Mouse (Mus musculus) heart, postnatal 0 days (tissue): Measurements from ENCODE around the gene Pfkl. TPM values are rescaled to one million over a fixed set of nuclear protein-coding genes. Genes with fewer than 3 reads are reported as not detected.

Experiments used
- ATAC-seq: fragments of 200-750 bp; cut with Nextera tagmentation; 2 replicates; pipeline ENCODE4 v1.8.0; 2017; ENCODE audit warnings: low read depth, moderate number of reproducible peaks, moderate library complexity; ENCODE audit not compliant: insufficient read depth
- DNase-seq: peaks from one replicate; pipeline ENCODE4 v3.0.0-alpha.2; 2016; ENCODE audit warnings: low spot score
- H3K27ac ChIP-seq: fragments of 300-500 bp; sonication (generic); 2 replicates; pipeline ENCODE4 v1.5.1; 2014; ENCODE audit warnings: low read depth, mild to moderate bottlenecking
- H3K27me3 ChIP-seq: fragments of 300-500 bp; sonication (generic); 2 replicates; pipeline ENCODE4 v1.6.1; 2014; ENCODE audit warnings: low read length, mixed read lengths; ENCODE audit not compliant: control insufficient read depth, insufficient read depth
- H3K36me3 ChIP-seq: fragments of 300-500 bp; sonication (generic); replicated peaks from 2 replicates; pipeline ENCODE4 v1.6.1; 2014; ENCODE audit warnings: low read length, mixed read lengths; ENCODE audit not compliant: control insufficient read depth, insufficient read depth
- H3K4me1 ChIP-seq: fragments of 300-500 bp; sonication (generic); 2 replicates; pipeline ENCODE4 v1.6.1; 2014; ENCODE audit warnings: antibody characterized with exemption; ENCODE audit not compliant: control insufficient read depth, insufficient read depth
- H3K4me2 ChIP-seq: fragments of 300-500 bp; sonication (generic); 2 replicates; pipeline ENCODE4 v1.6.1; 2014; ENCODE audit warnings: low read depth, mild to moderate bottlenecking, low read length, moderate library complexity
- H3K4me3 ChIP-seq: fragments of 300-500 bp; sonication (generic); 2 replicates; pipeline ENCODE4 v1.5.1; 2014; ENCODE audit warnings: low read depth, low read length
- H3K9ac ChIP-seq: fragments of 300-500 bp; sonication (generic); replicated peaks from 2 replicates; pipeline ENCODE4 v1.6.1; 2014; ENCODE audit warnings: low read depth, low read length, mixed read lengths
- H3K9me3 ChIP-seq: fragments of 300-500 bp; sonication (generic); replicated peaks from 2 replicates; pipeline ENCODE4 v1.6.1; 2016; ENCODE audit warnings: low read length; ENCODE audit not compliant: control insufficient read depth
- CTCF ChIP-seq: IDR thresholded peaks from 2 replicates; pipeline ENCODE4 v1.5.1; 2016; ENCODE audit warnings: antibody characterized with exemption, control low read depth, low read depth
- EP300 ChIP-seq: IDR thresholded peaks from 2 replicates; pipeline ENCODE4 v1.6.1; 2016; ENCODE audit warnings: antibody characterized with exemption, low read depth
- WGBS: fragments of 180-500 bp; shearing (Covaris S2); extraction: QIAGEN DNeasy Blood & Tissue Kit; methylation state at CpG from one replicate; pipeline ENCODE4 v1.1.7; 2014; 5-methylcytosine and 5-hydroxymethylcytosine counted together
- polyA plus RNA-seq: library from polyadenylated mRNA; unstranded; fragments of >200 nt; fragmentation: Nextera tagmentation; extraction: Ambion mirVana; gene quantifications from 2 replicates; pipeline ENCODE4 v1.2.1, GENCODE M21; 2015
- total RNA-seq: library from RNA; depleted of rRNA; stranded (reverse); fragments of >200 nt; gene quantifications from 2 replicates; pipeline ENCODE4 v1.2.3, GENCODE M21; 2014; ENCODE audit warnings: low replicate concordance

Gene Pfkl
- total and polyA plus RNA-seq, 2 experiments from 2014 or later: 68.9 to 353 TPM

DNA sequence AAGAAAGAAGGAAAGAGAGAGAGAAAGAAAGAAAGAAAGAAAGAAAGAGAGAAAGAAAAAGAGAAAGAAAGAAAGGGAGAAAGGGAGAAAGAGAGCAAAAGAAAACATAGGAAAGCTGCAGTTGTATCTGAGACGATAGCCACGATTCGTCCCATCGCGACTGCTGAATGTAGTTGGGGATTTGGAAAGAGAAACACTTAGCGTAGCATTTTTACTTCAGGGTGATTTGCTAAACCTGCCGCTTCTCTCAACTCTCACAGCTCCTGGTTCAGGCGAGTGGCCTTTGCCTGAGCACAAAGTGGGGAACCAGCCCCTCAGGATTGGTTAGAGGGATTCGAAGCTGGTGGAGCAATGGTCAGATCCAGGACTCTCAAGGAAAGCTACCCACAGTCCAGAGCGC is 452 bp upstream of the Pfkl start:
- ATAC-seq: no peak
- Histone ChIP-seq H3K27ac (peak overlapping the region; percentile 5; the same call in 1 of the 2 replicates), H3K36me3 (0 out of 2 replicates have a peak, but pooled peaks cover 4% of the 10 kb centered on the region), H3K4me2 (peak overlapping the region; percentile 89), H3K4me1 (peaks cover 26% of the 10 kb centered on the region), H3K9ac (no peak overlapping the region), H3K27me3 (no peaks in the 10 kb centered on the region), H3K9me3 (0 out of 2 replicates have a peak, but pooled peaks cover 6% of the 10 kb centered on the region), H3K4me3 (peak overlapping the region; percentile 68)
- no peak for DNase-seq
- 10% methylated on average over 10 of the region's 10 CpGs for WGBS
- TF ChIP-seq EP300: no peak
- no peak for TF ChIP-seq CTCF

DNA sequence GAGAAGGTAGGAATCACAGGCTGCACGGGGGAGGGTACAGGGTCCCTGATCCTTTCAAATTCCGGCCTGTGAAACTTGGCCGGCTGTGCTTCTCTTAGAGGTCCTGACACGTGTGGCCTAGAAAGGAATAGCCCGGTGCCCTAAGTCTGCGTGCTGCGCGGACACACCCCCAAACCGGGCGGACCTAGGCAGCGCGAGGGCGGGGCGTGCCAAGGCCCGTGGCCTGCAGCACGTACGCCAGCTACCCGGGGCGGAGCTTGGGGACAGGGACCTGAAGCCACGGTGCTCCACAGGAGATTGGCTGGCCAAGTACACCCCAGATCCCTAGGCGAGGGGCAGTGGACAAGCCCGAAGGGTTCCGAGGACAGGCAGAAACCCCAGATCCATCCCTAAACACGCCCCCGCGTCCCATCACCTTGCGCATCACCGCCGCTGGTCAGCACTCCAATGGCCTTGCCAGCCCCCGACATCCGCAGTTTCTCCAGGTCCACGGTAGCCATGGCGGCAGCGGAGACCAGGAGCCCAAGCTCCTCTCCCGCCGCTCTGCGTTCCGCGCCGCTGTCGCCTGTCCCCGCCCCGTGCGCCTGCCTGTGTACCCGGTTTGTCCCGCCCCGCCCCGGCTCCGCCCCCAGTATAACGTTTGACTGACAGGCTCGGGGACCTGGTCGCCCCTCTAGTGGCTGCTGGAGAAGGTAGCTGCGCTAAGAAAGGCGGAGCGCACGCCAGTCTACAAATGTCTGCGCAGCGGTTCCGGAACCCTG is 519 bp downstream of the Pfkl start:
- peak; percentile 96 for ATAC-seq
- Histone ChIP-seq H3K4me1 (peaks cover 26% of the 10 kb centered on the region), H3K36me3 (0 out of 2 replicates have a peak, but pooled peaks cover 9% of the 10 kb centered on the region), H3K27me3 (no peaks in the 10 kb centered on the region), H3K9me3 (no peaks in the 10 kb centered on the region), H3K4me2 (peak overlapping the region; percentile 89), H3K27ac (peak overlapping the region; percentile 93), H3K4me3 (peak overlapping the region; percentile 68), H3K9ac (peak overlapping the region; percentile 62)
- TF ChIP-seq CTCF (peak; percentile 74), EP300 (no peak)
- under 1% methylated on average over 56 of the region's 59 CpGs for WGBS
- peak; percentile 94 for DNase-seq

DNA sequence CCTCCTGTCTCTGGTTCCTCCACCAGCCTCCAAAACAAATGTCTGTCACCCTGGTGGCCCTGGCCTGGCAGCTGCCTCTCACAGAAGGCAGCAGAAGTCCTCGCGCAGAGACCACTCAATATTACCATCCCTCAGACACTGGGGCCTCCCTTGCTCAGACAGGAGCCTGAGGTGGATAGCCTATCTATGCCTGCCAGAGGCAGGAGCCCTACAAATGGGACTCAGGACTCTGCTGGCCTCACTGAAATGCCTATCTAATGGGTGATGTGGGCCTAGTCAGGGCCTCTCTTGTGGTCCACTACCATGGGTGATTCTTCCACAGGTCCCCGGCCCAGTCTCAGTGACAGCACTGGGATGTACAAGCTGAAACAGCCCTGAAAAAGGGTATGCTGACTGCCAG is 1.7 kb downstream of the Pfkl start:
- DNase-seq (no peak), ATAC-seq (no peak)
- peak overlapping the region; percentile 89 for H3K4me2 ChIP-seq
- H3K4me1 ChIP-seq: peaks cover 26% of the 10 kb centered on the region
- H3K4me3 ChIP-seq: peak overlapping the region; percentile 68; the same call in 1 of the 2 replicates
- 71% methylated on average over 3 of the region's 3 CpGs for WGBS
- H3K9ac ChIP-seq: peak overlapping the region; percentile 62
- no peaks in the 10 kb centered on the region for H3K27me3 ChIP-seq
- H3K27ac ChIP-seq: no peak overlapping the region
- TF ChIP-seq EP300 (no peak), CTCF (no peak)
- H3K36me3 ChIP-seq: peaks cover 13% of the 10 kb centered on the region; the same call in 1 of the 2 replicates
- H3K9me3 ChIP-seq: no peaks in the 10 kb centered on the region

DNA sequence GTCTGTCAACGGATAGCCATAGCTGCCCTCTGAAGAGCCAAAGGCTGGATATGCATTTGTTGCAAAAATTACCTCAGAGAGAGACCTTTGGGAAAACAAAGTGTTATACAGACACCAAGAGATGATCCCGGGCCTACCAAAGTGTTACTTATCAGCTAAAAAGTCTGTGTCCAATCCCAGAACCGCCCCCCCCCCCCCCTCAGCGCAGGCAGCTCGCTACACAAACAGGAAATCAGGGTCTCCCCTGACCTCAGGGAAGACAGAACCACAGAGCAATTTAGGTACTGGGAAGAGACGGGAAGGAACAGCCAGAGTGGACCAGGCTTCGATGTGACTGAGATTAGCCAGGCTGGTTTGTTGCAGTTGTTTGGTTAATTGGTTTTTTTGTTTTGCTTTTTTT is 2.7 kb downstream of the Pfkl start:
- no peak for TF ChIP-seq CTCF
- no peak for TF ChIP-seq EP300
- no peak for ATAC-seq
- Histone ChIP-seq H3K27me3 (no peaks in the 10 kb centered on the region), H3K4me1 (peaks cover 26% of the 10 kb centered on the region), H3K9ac (peak overlapping the region; percentile 34; the same call in 1 of the 2 replicates), H3K9me3 (no peaks in the 10 kb centered on the region), H3K4me2 (peak overlapping the region; percentile 89), H3K27ac (no peak overlapping the region), H3K36me3 (peaks cover 22% of the 10 kb centered on the region), H3K4me3 (no peak overlapping the region)
- WGBS: 45% methylated on average over 7 of the region's 7 CpGs
- DNase-seq: no peak

DNA sequence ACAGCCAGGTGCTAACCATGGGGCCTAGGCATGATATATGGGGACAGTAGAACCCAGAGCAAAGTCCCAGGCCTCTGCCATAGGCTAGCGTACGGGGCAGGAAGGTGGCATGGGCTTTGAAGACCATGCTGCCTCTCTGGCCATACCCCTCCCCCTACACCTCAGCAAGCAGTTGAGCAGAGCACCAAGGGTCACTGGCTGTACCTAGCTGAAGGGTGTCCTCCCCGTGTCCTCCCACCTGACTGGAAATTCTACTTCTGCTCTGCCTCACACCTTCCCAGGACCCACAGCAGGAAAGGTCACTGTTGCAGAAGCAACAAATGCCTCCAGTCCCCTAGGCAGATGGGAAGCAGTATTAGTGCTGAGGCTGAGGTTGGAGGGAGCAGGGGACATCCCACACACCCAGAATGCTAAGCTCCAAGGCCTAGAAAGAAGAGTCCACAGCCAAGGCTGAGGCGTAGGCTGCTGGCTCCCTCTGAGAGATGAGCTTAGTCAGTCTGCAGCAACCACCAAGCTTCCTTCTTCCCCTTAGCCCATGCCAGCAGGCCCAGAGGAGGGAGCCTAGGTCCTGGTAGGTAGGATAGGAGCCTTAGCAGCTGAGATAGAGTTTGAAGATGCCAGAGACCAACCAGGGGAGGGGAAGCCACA is 4.0 kb downstream of the Pfkl start:
- TF ChIP-seq CTCF (no peak), EP300 (no peak)
- Histone ChIP-seq H3K9ac (no peak overlapping the region), H3K9me3 (no peaks in the 10 kb centered on the region), H3K4me2 (no peak overlapping the region), H3K27ac (no peak overlapping the region), H3K36me3 (peaks cover 33% of the 10 kb centered on the region), H3K27me3 (no peaks in the 10 kb centered on the region), H3K4me1 (peaks cover 26% of the 10 kb centered on the region), H3K4me3 (no peak overlapping the region)
- WGBS: 82% methylated on average over 4 of the region's 4 CpGs
- DNase-seq (no peak), ATAC-seq (no peak)
